Mouse (Mus musculus): ENCODE measurements around the gene Slc13a3.

Slc13a3 gene

GRCm38 (mm10) chr2:165482003-165482402 is 9.0 kb upstream of the Slc13a3 start:
- no peak for DNase-seq (ENCODE audit: low read depth, low spot score)

- DNase-seq (ENCODE audit: low read depth, low spot score): no peak
Measured at GRCm38 (mm10) chr2:165475850-165476249, 2.8 kb upstream of the Slc13a3 start.

DNA sequence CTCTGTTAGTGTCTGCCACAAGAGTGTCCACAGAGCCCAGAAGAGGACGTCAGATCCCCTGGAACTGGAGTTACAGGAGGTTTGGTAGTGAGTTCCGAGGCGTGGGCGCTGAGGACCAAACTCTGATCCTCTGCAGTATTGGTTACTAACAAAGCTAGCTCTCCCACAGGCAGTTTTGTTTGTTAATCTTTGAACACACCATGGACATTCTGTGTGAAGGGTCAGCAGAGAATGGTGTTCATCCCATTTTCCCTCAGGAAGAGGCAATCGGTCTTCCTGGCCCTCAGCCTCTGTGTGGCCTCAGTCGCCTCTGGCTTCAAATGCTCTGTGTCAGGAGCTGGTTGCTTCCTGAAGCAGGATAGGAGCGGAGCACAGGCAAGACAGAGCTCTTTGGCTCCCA is 2.4 kb upstream of the Slc13a3 start:
- DNase-seq (ENCODE audit: low read depth, low spot score): no peak

DNA sequence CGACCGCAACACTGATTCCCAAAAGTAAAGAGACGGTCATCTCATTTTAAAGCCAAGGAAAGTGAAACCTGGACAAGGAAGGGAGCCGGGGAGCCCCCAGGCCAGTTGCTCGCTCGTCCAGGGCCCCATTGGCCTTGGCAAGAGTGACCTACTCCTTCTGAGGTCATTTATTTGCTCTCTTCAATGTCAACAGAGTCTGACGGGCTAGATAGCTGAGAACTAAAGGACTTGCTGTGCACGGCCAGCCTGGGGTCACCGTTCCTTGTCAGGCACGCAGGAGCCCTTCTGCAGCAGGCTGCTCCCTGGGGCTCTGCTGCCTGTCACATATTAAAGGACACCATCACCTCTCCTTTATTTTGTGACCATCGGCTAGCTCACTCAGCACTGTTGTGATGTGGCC is 1.1 kb downstream of the Slc13a3 start:
- no peak for DNase-seq (ENCODE audit: low read depth, low spot score)

- DNase-seq (ENCODE audit: low read depth, low spot score): peak; percentile 14
Measured at GRCm38 (mm10) chr2:165470167-165470566, 2.9 kb downstream of the Slc13a3 start.

DNA sequence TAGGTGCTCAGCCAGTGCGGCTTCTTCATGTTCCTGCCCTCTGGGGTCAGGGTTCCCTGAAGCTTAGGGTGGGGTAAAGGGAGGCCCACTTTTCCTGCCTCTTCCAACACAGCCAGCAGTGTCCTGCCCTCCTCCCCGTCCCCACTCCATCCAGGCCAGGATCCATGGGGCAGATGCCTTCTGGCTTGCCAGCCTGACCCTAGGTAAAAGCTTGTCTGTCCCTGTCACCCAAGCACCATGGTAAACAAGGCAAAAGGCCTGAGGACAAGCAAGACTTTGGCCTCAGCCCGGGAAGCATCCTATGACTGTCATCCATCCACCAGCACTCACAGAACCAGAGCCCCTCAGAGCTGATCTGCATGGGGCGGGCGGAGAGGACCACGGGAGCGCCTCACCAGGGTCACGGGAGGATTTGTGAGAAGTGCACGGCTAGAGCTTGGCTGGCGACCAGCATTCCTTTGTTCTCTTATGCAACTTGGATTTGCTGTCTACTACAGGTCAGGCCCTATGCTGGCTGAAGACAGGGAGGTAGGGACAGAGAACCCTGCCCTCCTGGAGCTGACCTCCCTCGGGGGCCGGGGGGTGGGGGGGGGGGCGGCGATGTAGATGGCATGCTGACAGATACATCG is 5.1 kb downstream of the Slc13a3 start:
- DNase-seq (ENCODE audit: low read depth, low spot score): no peak

GRCm38 (mm10) chr2:165459663-165460062 is 13.4 kb downstream of the Slc13a3 start:
- DNase-seq (ENCODE audit: low read depth, low spot score): no peak

GRCm38 (mm10) chr2:165458189-165458588 is 14.8 kb downstream of the Slc13a3 start:
- no peak for DNase-seq (ENCODE audit: low read depth, low spot score)

- DNase-seq (ENCODE audit: low read depth, low spot score): peak; percentile 67
Measured at GRCm38 (mm10) chr2:165456710-165457109, 16.3 kb downstream of the Slc13a3 start.

GRCm38 (mm10) chr2:165452730-165453693 is 20.0 kb downstream of the Slc13a3 start:
- DNase-seq (ENCODE audit: low read depth, low spot score): no peak

DNA sequence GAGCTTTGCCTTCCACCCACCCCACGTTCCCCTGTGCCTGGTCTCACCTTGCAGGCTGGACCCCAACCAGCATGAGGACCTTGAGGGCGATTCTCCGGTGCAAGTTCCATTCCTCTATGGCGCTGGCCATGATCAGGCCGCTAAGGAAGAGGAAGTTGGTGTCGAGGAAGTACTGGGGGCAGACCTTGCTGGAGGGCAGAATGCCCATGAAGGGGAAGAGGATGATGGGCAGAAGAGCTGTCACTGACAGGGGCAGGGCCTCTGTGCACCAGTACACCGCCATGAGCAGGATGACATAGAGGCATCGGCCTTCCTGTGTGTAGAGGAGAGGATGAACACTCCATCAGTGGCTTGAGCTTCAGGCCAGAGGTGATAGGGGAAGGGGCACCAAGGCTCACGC is 24.6 kb downstream of the Slc13a3 start:
- no peak for DNase-seq (ENCODE audit: low read depth, low spot score)

- no peak for DNase-seq (ENCODE audit: low read depth, low spot score)
Measured at GRCm38 (mm10) chr2:165444861-165445260, 28.2 kb downstream of the Slc13a3 start.

- no peak for DNase-seq (ENCODE audit: low read depth, low spot score)
Measured at GRCm38 (mm10) chr2:165442981-165443380, 30.0 kb downstream of the Slc13a3 start.

GRCm38 (mm10) chr2:165441613-165442012 is 31.4 kb downstream of the Slc13a3 start:
- DNase-seq (ENCODE audit: low read depth, low spot score): no peak

- DNase-seq (ENCODE audit: low read depth, low spot score): no peak
Measured at GRCm38 (mm10) chr2:165439613-165440012, 33.4 kb downstream of the Slc13a3 start.

GRCm38 (mm10) chr2:165438881-165439280 is 34.1 kb downstream of the Slc13a3 start:
- no peak for DNase-seq (ENCODE audit: low read depth, low spot score)

DNA sequence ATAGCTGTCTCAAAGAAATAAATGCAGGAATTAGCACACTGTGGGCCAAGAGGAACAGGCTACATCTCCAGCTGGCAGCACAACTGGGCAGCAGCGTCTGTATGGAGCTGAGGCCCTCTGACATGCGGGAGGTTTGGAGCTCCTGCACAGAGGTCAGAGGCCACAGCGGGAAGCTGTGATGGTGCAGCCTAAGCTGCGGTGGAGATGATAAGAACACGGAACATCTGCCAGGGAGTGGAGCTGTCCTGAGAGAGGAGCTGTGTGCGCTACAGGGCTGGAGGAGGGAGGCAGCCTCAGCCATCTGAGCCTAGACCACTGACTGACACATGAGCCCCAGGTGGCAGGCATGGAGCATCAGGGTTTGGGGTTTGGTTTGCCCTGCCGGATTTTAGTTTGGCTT is 44.3 kb downstream of the Slc13a3 start:
- no peak for DNase-seq (ENCODE audit: low read depth, low spot score)

DNA sequence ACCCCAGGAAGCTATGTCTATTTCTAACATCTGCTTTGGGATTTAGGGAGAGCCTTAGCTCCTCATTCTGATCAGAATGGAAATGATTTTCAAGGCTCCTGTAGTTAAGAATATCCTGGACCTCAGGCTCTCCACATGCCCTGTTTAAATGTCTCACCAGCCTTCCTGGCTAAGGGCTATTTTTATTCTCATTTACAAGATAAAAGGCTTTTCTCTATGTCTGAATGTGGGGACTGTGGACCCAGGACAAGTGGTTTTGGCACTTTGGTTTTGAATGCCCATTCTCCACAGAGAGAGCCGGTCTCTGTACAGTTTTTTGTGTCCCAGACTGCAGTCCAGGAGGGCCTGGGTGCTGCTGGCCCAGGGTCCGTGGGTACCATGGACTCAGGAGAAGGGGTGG is 52.8 kb downstream of the Slc13a3 start:
- DNase-seq (ENCODE audit: low read depth, low spot score): no peak

DNA sequence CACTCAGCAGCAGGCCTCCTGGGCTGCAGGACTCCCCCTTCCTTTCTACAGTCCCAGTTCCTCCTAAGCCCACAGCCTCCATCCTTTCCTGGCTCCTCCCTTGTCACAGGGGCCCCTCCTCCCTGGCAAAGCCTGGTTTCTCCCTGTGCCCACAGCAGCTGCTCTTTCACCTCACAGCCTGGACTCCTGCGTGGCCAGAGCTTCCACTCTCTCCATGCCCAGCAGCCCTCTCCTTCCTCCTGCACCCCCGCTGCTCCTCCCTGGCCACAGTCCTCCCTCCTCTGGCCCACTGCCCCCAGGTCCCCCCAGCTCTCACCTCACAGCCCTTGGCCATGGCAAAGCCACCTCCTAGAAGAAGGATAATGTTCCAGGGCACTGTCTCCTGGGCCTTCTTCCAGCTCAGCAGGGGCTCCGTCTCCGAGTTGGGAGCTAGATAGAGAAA is 53.3 kb downstream of the Slc13a3 start:
- DNase-seq (ENCODE audit: low read depth, low spot score): no peak

DNA sequence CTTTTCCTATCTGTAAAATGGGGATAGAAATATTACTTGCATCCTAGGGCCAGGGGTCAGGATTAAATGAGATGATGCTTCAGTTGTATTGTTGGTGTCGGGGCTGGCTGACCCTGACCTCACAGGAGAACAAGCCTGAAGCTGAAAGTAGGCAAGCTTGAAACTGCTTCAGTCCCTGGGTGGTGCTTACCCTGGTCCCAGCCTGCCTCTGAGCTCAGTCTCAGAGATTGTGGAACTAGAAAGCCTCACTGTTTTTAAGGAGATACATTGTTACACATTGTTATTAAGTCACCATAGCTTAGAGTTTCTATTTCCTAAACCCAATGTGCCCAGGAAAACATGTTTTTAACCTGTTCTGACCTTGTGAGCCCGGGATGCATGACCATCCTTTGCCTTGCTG is 54.5 kb downstream of the Slc13a3 start:
- DNase-seq (ENCODE audit: low read depth, low spot score): no peak

- no peak for DNase-seq (ENCODE audit: low read depth, low spot score)
Measured at GRCm38 (mm10) chr2:165417291-165417690, 55.7 kb downstream of the Slc13a3 start.

DNA sequence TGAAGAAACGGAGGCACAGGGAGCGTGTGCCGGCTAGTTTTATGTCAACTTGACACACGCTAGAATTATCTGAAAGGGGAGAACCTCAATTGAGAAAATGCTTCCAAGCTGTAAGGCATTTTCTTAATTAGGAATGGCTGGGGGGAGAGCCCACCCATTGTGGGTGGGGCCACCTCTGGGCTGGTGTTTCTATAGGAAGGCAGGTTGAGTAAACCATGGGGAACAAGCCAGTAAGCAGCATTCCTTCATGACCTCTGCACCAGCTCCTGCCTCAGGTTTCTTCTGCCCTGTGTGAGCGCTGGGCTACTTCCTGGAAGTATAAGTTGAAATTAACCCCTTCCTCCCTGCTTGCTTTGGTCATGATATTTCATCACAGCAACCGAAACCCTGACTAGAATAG is 57.2 kb downstream of the Slc13a3 start:
- no peak for DNase-seq (ENCODE audit: low read depth, low spot score)
